Mouse (Mus musculus) heart, embryonic 16.5 days (tissue): ENCODE measurements around the gene Dock8. TPM values are rescaled to one million over a fixed set of nuclear protein-coding genes. Genes with fewer than 3 reads are reported as not detected.

Experiments used
- ATAC-seq: fragments of 200-750 bp; cut with Nextera tagmentation; replicated peaks from 2 replicates; pipeline ENCODE4 v1.8.0; 2017; ENCODE audit warnings: moderate number of reproducible peaks; ENCODE audit not compliant: insufficient read depth, low FRiP score; ENCODE audit errors: extremely low read depth
- H3K27ac ChIP-seq: fragments of 300-500 bp; sonication (generic); 2 replicates; pipeline ENCODE4 v1.5.1; 2014; ENCODE audit warnings: mild to moderate bottlenecking, low read length, control low read depth, moderate library complexity
- H3K27me3 ChIP-seq: fragments of 300-500 bp; sonication (generic); 2 replicates; pipeline ENCODE4 v1.6.1; 2014; ENCODE audit warnings: low read length, mixed read lengths; ENCODE audit not compliant: control insufficient read depth, insufficient read depth
- H3K36me3 ChIP-seq: fragments of 300-500 bp; sonication (generic); 2 replicates; pipeline ENCODE4 v1.6.1; 2014; ENCODE audit not compliant: control insufficient read depth, insufficient read depth
- H3K4me1 ChIP-seq: fragments of 300-500 bp; sonication (generic); 2 replicates; pipeline ENCODE4 v1.6.1; 2014; ENCODE audit warnings: low read length, mixed read lengths; ENCODE audit not compliant: control insufficient read depth, insufficient read depth
- H3K4me2 ChIP-seq: fragments of 300-500 bp; sonication (generic); 2 replicates; pipeline ENCODE4 v1.6.1; 2014; ENCODE audit warnings: low read depth, mild to moderate bottlenecking, control low read depth, low read length
- H3K4me3 ChIP-seq: fragments of 300-500 bp; sonication (generic); 2 replicates; pipeline ENCODE4 v1.5.1; 2014; ENCODE audit warnings: mild to moderate bottlenecking, control low read depth, low read length
- H3K9ac ChIP-seq: fragments of 300-500 bp; sonication (generic); 2 replicates; pipeline ENCODE4 v1.6.1; 2014; ENCODE audit warnings: low read length, control low read depth
- H3K9me3 ChIP-seq: fragments of 300-500 bp; sonication (generic); replicated peaks from 2 replicates; pipeline ENCODE4 v1.6.1; 2016; ENCODE audit warnings: low read length; ENCODE audit not compliant: control insufficient read depth
- WGBS: fragments of 180-500 bp; shearing (Covaris S2); extraction: QIAGEN DNeasy Blood & Tissue Kit; methylation state at CpG from one replicate; pipeline ENCODE4 v1.1.7; 2014; 5-methylcytosine and 5-hydroxymethylcytosine counted together
- polyA plus RNA-seq: library from polyadenylated mRNA; unstranded; fragments of >200 nt; fragmentation: Nextera tagmentation; extraction: Ambion mirVana; gene quantifications from 2 replicates; pipeline ENCODE4 v1.2.1, GENCODE M21; 2015

Dock8 gene
- polyA plus RNA-seq, 1 experiment from 2014 or later: 8.3 TPM

DNA sequence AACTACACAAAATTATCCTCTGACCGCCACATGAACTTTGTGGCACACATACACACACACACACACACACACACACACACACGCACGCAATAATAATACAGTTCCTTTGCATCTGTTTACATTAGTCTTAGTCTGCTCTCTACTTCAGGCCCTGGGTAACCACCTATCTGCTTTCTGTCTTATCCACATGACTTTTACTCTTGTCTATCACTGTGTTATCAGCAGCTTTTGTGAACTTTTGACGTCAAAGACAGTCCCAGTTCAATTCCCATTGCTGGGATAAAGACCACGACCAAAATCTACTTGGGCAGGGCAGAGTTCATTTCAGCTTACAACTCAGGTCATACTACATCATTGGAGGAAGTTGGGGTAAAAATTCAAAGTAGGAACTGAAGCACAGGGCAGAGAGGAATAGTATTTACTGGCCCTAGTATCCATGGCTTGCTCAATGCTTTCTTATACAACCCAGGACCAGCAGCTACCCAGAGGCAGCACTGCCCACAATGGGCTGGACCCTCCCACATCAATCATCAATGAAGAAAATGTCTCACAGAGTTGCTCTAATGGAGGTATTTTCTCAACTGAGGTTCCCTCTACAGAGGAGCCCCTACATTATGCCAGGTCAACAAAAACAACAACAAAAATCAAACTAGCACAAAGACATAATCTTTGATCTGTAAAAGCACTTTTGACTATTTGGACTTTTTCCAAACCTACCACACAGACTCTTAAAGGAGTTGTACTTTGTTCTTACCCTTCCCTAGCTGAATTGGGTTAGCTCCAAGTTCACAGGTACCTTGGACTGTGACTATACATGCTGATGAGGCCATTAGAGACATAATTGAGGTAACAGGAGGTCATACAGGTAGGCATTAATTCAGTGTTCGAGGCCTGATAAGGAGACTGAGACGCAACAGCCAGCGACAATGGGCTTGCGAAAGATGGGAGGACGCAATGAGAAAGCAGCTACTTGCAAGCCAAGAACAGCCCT, 20.2 kb upstream of the Dock8 start:
- Histone ChIP-seq H3K4me1 (no peaks in the 10 kb centered on the region), H3K9me3 (no peaks in the 10 kb centered on the region), H3K4me3 (no peak overlapping the region), H3K27ac (no peak overlapping the region), H3K36me3 (no peaks in the 10 kb centered on the region), H3K9ac (no peak overlapping the region), H3K27me3 (no peaks in the 10 kb centered on the region), H3K4me2 (no peak overlapping the region)
- ATAC-seq: no peak
- 78% methylated on average over 10 of the region's 10 CpGs for WGBS

DNA sequence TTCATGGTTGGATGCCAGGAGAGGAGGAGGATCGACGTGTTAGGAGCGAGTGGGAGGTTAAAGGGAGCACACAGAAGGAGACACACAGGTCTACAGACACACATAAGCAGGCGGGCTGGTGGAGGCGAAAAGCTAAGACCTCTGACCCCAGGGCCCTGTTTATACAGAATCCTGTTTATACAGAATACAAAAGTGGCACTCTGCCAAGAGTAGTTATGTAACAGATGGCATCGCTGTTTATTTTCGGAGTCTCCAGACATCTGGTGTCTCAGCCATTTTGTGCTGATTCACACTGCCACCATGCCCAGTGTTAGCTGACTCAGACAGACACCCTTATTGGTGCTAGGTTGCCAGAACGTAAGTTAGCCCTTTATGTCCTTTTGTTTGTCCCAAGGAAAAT, 18.0 kb upstream of the Dock8 start:
- Histone ChIP-seq H3K9ac (no peak overlapping the region), H3K36me3 (no peaks in the 10 kb centered on the region), H3K27me3 (no peaks in the 10 kb centered on the region), H3K27ac (no peak overlapping the region), H3K4me2 (no peak overlapping the region), H3K9me3 (no peaks in the 10 kb centered on the region), H3K4me1 (no peaks in the 10 kb centered on the region), H3K4me3 (no peak overlapping the region)
- WGBS: 72% methylated on average over 8 of the region's 8 CpGs
- no peak; the same call in 1 of the 2 replicates for ATAC-seq

DNA sequence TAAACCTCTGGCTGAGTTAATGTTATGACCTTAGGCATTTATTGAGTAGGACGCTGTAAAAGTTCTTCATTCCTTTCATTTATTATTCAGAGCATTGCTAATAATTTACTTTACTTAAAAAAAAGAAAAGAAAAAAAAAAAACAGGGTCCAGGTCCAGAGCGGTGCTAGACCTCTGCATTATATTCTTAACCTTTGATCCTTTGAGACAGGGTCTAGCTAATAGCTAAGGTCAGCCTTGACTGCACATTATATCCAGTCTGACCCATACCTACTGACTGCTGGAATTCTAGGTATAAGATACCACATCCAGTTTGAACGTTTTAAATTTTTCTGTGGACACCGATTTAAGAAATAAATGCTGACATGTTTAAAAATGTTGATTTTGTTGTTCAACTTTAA, 16.3 kb upstream of the Dock8 start:
- ATAC-seq: no peak
- no peak overlapping the region for H3K9ac ChIP-seq
- H3K4me1 ChIP-seq: peaks cover 1% of the 10 kb centered on the region; the same call in 1 of the 2 replicates
- no peak overlapping the region for H3K4me3 ChIP-seq
- H3K27ac ChIP-seq: no peak overlapping the region
- H3K27me3 ChIP-seq: no peaks in the 10 kb centered on the region
- no peak overlapping the region for H3K4me2 ChIP-seq
- H3K36me3 ChIP-seq: no peaks in the 10 kb centered on the region
- WGBS: 79% methylated on average over 4 of the region's 4 CpGs
- no peaks in the 10 kb centered on the region for H3K9me3 ChIP-seq

DNA sequence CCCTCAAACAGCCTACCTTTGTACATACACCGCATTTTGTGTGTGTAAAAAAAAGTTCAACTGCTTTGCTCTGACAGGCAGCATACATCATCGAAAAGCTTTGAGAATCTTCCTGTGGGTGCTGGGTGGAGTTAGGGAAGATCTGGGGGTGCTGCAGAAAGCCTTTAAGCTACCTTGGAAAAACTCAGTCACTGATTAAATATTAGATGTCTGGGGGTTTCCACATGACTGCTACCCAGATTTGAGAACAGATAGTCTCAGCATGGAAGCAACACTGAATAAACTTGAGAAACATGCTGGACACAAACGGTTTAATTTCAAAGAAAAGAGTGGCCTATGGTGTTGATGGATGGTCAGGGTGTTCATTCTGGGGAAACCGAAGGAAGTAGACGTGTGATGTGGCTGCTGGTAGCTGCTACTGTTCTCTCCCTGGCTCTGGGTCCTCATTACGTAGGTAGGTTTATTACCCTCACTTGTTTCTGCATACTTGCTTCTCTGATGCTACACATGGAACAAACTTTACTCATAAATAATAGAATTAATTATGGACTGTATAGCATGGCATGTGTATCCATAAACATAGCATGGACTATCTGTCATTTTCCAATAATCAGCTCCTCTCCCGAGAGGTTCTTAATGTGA, 15.4 kb upstream of the Dock8 start:
- H3K27ac ChIP-seq: no peak overlapping the region
- WGBS: 71% methylated on average over 7 of the region's 7 CpGs
- no peak for ATAC-seq

DNA sequence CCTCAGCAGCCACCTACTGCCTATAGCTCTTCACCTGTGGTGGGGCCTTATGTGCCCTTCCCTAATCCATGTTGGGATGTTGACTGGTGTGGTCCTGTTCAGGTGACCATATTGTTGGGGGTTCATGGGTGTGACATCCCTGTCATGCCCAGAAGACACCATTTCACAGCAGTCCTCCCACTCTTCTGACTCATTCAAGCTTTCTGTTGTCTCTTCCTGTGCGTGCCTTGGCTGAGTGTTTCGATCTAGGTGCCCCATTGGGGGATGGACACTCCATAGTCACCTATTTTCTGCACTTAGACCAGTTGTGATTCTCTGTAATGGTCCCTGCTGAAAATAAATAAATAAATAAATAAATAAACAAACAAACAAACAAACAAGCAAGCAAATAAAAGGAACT, 14.3 kb upstream of the Dock8 start:
- 92% methylated on average over 2 of the region's 2 CpGs for WGBS
- H3K36me3 ChIP-seq: no peaks in the 10 kb centered on the region
- peaks cover 9% of the 10 kb centered on the region; the same call in 1 of the 2 replicates for H3K4me1 ChIP-seq
- H3K4me3 ChIP-seq: no peak overlapping the region
- no peaks in the 10 kb centered on the region for H3K27me3 ChIP-seq
- no peaks in the 10 kb centered on the region for H3K9me3 ChIP-seq
- no peak overlapping the region for H3K4me2 ChIP-seq
- no peak overlapping the region for H3K9ac ChIP-seq
- ATAC-seq: no peak
- no peak overlapping the region for H3K27ac ChIP-seq

More for the DNA sequence above, 15.4 kb upstream of the Dock8 start:
- Histone ChIP-seq H3K9me3 (no peaks in the 10 kb centered on the region), H3K4me2 (no peak overlapping the region), H3K9ac (no peak overlapping the region), H3K36me3 (no peaks in the 10 kb centered on the region), H3K27me3 (no peaks in the 10 kb centered on the region), H3K4me3 (no peak overlapping the region), H3K4me1 (peaks cover 9% of the 10 kb centered on the region; the same call in 1 of the 2 replicates)

DNA sequence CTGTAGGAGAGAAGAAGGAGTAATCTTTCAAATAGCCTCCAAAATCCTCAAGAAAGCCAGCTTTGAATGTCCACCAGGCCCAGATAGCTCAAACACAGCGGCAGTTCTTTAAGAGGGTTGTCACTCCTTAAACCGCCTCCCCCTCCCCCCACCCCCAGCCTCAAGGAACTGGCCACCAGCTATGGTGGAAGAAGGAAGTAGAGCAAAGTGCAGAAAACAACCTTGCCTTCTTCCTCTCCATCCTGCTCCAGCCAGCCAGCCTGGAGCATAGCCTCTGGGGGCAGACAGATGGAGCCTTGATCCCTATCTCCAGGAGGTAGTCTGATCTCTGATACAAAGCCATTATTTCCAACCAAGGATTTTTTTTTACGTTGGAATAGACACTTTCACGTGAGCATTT, 12.0 kb upstream of the Dock8 start:
- no peak for ATAC-seq
- Histone ChIP-seq H3K36me3 (no peaks in the 10 kb centered on the region), H3K4me1 (peaks cover 9% of the 10 kb centered on the region; the same call in 1 of the 2 replicates), H3K4me2 (no peak overlapping the region), H3K9ac (no peak overlapping the region), H3K9me3 (no peaks in the 10 kb centered on the region), H3K4me3 (no peak overlapping the region), H3K27ac (no peak overlapping the region), H3K27me3 (no peaks in the 10 kb centered on the region)
- 69% methylated on average over 4 of the region's 4 CpGs for WGBS

DNA sequence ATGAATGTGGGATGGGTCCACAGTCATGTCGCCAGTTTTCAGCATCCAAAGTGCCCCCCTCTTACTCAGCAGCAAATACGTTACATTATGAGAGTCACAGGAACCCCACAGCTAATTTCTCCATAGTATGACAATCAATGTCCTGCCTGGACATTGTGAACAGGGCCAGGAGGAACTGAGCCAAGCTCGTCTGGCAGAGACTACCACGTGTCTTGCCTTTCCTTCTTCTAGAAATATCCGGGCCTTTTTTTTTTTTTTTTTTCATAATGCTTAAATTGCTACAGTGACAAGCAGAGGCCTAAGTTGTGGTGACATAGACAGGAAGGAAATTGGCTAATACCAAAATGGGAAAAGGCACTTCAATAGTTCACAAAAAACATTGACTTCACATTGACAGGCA, 10.5 kb upstream of the Dock8 start:
- Histone ChIP-seq H3K9me3 (no peaks in the 10 kb centered on the region), H3K27ac (no peak overlapping the region), H3K4me3 (no peak overlapping the region), H3K36me3 (no peaks in the 10 kb centered on the region), H3K4me2 (no peak overlapping the region), H3K27me3 (no peaks in the 10 kb centered on the region), H3K9ac (no peak overlapping the region), H3K4me1 (peaks cover 9% of the 10 kb centered on the region; the same call in 1 of the 2 replicates)
- no peak for ATAC-seq
- WGBS: 53% methylated on average over 5 of the region's 5 CpGs

DNA sequence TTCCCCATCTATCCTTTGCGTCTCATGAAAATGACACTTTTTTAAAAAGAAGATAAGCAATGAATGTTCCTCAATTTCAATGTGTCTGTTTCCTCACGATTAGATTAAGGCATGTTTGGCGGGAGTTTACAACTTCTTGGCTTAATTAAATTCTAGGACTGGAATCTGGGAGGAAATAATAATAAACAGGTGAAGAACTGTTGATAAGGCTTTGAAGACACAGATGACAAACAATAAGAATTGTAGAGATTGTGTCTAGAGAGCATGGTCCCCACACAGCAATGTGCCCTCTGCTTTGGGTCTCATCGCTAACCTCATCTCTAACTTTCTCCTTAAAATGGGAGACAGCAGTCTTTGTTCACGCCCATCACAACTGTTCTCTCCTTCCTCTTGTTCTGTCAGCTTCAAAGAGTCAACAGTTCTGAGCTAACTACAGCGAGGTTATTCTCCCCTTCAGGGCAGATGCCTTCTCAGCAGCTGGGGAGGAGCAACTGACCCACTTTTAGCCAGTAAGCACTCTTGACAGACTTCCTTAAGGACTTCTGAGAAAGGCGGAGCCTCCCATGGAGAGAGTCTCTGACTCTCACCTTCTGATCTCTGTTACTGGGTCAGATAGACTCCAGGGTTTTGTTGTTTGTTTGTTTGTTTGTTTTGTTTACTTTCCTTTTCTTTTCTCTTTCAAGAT, 9.1 kb upstream of the Dock8 start:
- WGBS: 50% methylated on average over 7 of the region's 7 CpGs
- peaks cover 9% of the 10 kb centered on the region; the same call in 1 of the 2 replicates for H3K4me1 ChIP-seq
- no peak overlapping the region for H3K27ac ChIP-seq
- no peaks in the 10 kb centered on the region for H3K9me3 ChIP-seq
- no peaks in the 10 kb centered on the region for H3K27me3 ChIP-seq
- no peaks in the 10 kb centered on the region for H3K36me3 ChIP-seq
- no peak; the same call in 1 of the 2 replicates for ATAC-seq
- no peak overlapping the region for H3K4me3 ChIP-seq
- no peak overlapping the region for H3K9ac ChIP-seq
- no peak overlapping the region for H3K4me2 ChIP-seq
